Mouse (Mus musculus): ENCODE results near the gene Eogt. TPM values are rescaled to one million over a fixed set of nuclear protein-coding genes. Genes with fewer than 3 reads are reported as not detected.

The Eogt gene
- 26.8 and 28.2 TPM in 2 replicates for polyA plus RNA-seq (2014; fragmentation: Nextera tagmentation; extraction: Ambion mirVana)

DNA sequence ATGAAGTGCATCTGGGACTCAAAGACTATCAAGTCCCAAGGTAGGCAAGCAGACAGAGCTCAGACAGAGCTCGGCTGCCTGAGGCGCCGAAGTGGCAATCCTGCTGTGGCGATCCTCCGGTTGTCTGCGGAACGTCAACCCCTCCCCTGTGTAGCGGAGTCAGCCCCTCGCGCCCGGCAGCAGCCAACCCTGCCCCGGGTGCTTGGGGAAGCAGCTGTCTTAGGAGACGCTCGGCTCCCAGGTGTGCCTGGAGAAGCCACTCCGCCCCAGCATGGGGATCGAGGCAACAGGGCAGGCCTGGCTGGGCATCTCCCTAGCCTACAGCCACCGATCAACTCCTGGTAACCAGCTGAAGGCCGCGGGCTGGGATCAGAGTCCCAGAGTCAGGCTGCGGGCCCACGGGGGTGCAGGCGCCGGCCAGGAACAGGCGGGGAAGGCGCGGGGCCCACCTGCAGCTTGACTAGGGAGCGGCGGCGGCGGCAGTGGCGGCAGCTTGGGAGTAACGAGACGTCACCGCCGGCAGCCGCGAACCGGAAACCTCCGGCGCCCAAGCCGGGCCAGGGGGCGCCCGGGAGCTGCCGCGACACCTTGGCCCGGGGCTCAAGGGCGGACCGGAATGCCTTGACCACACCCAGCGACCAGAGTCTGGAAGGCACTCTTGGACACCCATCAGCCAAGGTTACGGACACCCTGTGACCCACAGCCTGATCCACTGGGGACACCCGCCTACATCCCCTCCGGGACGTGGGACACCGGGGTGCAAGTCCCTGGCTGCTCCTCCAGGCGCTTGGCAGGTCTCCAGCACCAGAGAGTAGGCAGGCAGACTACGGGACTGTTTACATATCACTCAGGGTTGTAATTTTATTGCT lies at the start of gene Eogt:
Gene Eogt, minus strand, starts transcription at position 800 of the 869 bp plus-strand sequence.
- Histone ChIP-seq H3K9ac (peak within 1 kb of the TSS; percentile 85), H3K36me3 (ENCODE audit: insufficient read depth) (peaks cover under 1% of the 10 kb centered on the region; the same call in 1 of the 2 replicates), H3K4me3 (ENCODE audit: low read depth, low read length) (peak within 1 kb of the TSS; percentile 67), H3K9me3 (ENCODE audit: low read depth, low read length) (no peaks in the 10 kb centered on the region), H3K27ac (ENCODE audit: low read depth) (peak within 1 kb of the TSS; percentile 83), H3K4me1 (ENCODE audit: insufficient read depth) (peaks cover 10% of the 10 kb centered on the region), H3K27me3 (ENCODE audit: insufficient read depth, low read length) (no peaks in the 10 kb centered on the region), H3K4me2 (peak within 1 kb of the TSS; percentile 99)
- peak; percentile 34; the same call in 1 of the 2 replicates for TF ChIP-seq CTCF (IDR thresholded peaks at IDR 0.05; ENCODE audit: low read depth)
- WGBS: under 1% methylated on average over 54 of the region's 56 CpGs
- DNase-seq: peak; percentile 88
- ATAC-seq (ENCODE audit: insufficient read depth): peak; percentile 84

DNA sequence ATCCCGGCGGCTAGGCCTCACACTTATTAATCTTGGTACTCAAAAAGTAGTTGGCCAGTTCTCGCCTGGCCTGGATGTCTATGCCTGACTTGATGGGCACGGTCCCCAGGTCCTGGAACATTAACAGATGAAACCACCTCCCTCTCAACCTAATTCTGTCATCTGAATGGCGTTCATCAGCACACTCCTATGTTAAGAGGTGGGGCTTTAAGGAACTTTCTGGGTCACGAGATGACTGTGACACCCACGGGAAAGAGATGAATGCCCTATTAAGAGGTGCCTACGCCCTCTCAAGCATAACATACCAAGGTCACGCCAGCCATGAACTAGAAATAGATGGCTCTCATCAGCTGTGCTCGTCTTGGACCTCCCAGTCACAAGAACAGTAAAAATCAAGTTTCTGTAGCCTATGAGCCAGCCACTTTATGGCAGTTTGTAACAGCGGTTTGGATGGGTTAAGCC lies 30.4 kb upstream of the Eogt start:
- no peaks in the 10 kb centered on the region for H3K9me3 ChIP-seq (ENCODE audit: low read depth, low read length)
- H3K36me3 ChIP-seq (ENCODE audit: insufficient read depth): peaks cover 23% of the 10 kb centered on the region
- H3K4me2 ChIP-seq: peak overlapping the region; percentile 78
- no peak; the same call in none of the 2 replicates for ATAC-seq (ENCODE audit: insufficient read depth)
- H3K27me3 ChIP-seq (ENCODE audit: insufficient read depth, low read length): no peaks in the 10 kb centered on the region
- no peak for TF ChIP-seq CTCF (IDR thresholded peaks at IDR 0.05; ENCODE audit: low read depth)
- 8% methylated on average over 11 of the region's 11 CpGs for WGBS
- H3K4me3 ChIP-seq (ENCODE audit: low read depth, low read length): peak overlapping the region; percentile 97
- H3K9ac ChIP-seq: peak overlapping the region; percentile 96
- DNase-seq: no peak
- 0 out of 2 replicates have a peak, but pooled peaks cover 3% of the 10 kb centered on the region for H3K4me1 ChIP-seq (ENCODE audit: insufficient read depth)
- peak overlapping the region; percentile 88 for H3K27ac ChIP-seq (ENCODE audit: low read depth)

DNA sequence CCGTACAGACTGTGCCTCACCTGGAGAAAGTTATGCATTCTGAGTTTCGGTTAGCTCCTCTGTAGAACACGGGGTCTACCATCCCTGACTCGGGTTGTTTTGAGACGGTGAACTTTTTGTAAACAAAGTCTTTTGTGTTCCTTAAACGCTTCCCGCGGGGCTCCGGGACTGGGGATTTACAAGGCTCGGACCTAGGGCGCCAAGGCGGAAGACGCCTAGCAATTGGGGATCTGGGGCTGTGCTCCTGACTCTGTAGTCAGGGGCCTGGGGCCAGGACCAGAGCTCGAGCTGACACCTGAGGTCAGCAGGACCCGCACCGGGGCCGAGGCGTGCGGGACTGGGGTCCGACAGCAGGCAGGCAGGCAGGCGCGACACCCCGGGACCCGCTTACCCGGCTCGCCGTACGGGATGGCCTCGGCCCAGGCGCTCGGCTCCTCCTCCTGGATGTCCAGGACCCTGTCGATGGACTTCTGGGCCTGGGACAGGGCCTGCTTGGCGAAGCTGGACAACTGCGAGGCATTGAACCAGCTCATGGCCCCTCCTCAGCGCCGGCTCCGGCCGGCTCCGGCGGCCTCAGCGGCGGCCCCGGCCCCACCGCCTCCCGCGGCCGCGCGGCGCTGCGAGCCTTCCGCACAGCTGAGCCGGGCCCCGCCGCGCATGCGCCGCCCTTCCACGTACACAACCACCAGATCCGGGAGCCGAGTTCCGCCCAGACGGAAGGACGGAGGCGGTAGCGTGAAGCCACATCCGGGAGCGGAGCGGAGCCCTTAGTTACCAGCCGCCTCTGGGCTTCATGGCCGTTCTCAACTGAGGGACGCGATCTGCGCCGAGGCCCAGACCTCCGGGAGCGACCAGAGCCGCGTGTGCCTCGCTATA lies 29.7 kb upstream of the Eogt start, which contains the start of gene Tmf1:
Gene Tmf1, minus strand, starts transcription at position 632 of the 876 bp plus-strand sequence.
- no peak for TF ChIP-seq CTCF (IDR thresholded peaks at IDR 0.05; ENCODE audit: low read depth)
- under 1% methylated on average over 80 of the region's 80 CpGs for WGBS
- Histone ChIP-seq H3K9ac (peak within 1 kb of the TSS; percentile 96), H3K9me3 (ENCODE audit: low read depth, low read length) (no peaks in the 10 kb centered on the region), H3K4me1 (ENCODE audit: insufficient read depth) (0 out of 2 replicates have a peak, but pooled peaks cover 3% of the 10 kb centered on the region), H3K4me2 (peak within 1 kb of the TSS; percentile 78), H3K27me3 (ENCODE audit: insufficient read depth, low read length) (no peaks in the 10 kb centered on the region), H3K36me3 (ENCODE audit: insufficient read depth) (peaks cover 19% of the 10 kb centered on the region), H3K27ac (ENCODE audit: low read depth) (peak within 1 kb of the TSS; percentile 88), H3K4me3 (ENCODE audit: low read depth, low read length) (peak within 1 kb of the TSS; percentile 97)
- ATAC-seq (ENCODE audit: insufficient read depth) (peak; percentile 99), DNase-seq (peak; percentile 98)

DNA sequence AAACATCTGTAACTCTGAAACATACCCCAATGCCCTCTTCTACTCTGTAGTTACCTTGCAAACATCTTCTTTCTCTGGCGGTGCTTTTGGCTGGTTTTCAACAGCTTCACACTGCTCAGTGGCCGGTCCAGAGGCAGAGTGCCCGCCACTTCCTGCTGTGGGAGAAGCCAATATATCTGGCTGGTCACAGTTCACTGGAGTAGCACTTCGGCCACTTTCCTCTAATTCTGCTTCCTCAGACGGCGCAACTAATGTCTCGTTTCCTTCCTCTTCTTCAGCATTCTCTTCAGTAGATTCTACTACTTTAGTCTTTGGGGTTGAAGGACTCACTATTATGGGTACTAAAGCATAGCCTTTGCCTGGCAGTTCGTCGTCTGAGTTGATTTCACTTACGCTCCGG lies 26.7 kb upstream of the Eogt start:
- no peak for TF ChIP-seq CTCF (IDR thresholded peaks at IDR 0.05; ENCODE audit: low read depth)
- ATAC-seq (ENCODE audit: insufficient read depth) (no peak), DNase-seq (no peak)
- Histone ChIP-seq H3K27me3 (ENCODE audit: insufficient read depth, low read length) (no peaks in the 10 kb centered on the region), H3K9me3 (ENCODE audit: low read depth, low read length) (no peaks in the 10 kb centered on the region), H3K4me3 (ENCODE audit: low read depth, low read length) (no peak overlapping the region), H3K36me3 (ENCODE audit: insufficient read depth) (peaks cover 42% of the 10 kb centered on the region), H3K4me1 (ENCODE audit: insufficient read depth) (0 out of 2 replicates have a peak, but pooled peaks cover 3% of the 10 kb centered on the region), H3K27ac (ENCODE audit: low read depth) (no peak overlapping the region), H3K4me2 (0 out of 2 replicates have a peak overlapping the region, but pooled peaks have one; percentile 4), H3K9ac (no peak overlapping the region)
- WGBS: 78% methylated on average over 11 of the region's 11 CpGs

DNA sequence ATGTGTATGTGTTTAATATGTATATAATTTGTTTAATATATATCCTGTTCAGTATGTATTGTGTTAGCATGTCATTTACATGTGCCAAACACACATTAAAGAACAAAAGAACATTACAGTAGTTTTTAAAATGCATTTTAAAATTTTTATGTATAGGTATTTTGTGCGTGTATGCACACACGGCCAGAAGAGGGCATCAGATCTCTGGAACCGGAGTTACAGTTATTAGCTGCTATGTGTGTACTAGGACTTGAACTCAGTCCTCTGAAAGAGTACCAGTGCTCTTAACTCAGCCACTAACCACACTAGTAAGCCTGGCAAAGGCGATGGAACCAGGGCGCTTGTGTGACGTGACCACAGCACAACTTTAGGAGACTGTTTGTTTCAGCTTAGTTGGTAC lies 1.2 kb upstream of the Eogt start:
- DNase-seq (peak; percentile 24), ATAC-seq (ENCODE audit: insufficient read depth) (no peak)
- peak; percentile 32; the same call in 1 of the 2 replicates for TF ChIP-seq CTCF (IDR thresholded peaks at IDR 0.05; ENCODE audit: low read depth)
- no peak overlapping the region for H3K27ac ChIP-seq (ENCODE audit: low read depth)
- H3K4me1 ChIP-seq (ENCODE audit: insufficient read depth): peaks cover 10% of the 10 kb centered on the region
- WGBS: 82% methylated on average over 6 of the region's 6 CpGs
- no peak overlapping the region for H3K4me2 ChIP-seq
- H3K4me3 ChIP-seq (ENCODE audit: low read depth, low read length): no peak overlapping the region
- no peaks in the 10 kb centered on the region for H3K9me3 ChIP-seq (ENCODE audit: low read depth, low read length)
- no peak overlapping the region for H3K9ac ChIP-seq
- H3K27me3 ChIP-seq (ENCODE audit: insufficient read depth, low read length): no peaks in the 10 kb centered on the region
- peaks cover 3% of the 10 kb centered on the region; the same call in 1 of the 2 replicates for H3K36me3 ChIP-seq (ENCODE audit: insufficient read depth)

DNA sequence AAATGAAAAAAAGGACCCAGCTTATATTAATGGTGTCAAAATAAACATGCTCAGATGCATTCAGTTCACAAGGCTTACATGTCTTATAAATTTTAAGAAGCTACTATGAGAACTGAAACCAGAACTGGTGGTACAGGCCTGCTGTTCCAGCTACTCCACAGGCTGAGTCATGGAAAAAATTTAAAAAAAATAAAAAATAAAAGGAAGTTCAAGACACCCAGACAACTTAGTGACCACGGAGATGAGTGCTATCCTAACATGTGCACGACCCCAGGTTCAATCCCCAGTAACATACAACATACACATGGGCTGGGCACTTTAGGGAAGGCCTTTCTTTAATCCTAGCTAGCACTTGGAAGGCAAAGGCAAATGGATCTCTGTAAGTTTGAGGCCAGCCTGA lies 739 bp upstream of the Eogt start:
- Histone ChIP-seq H3K9ac (no peak overlapping the region), H3K27ac (ENCODE audit: low read depth) (no peak overlapping the region), H3K27me3 (ENCODE audit: insufficient read depth, low read length) (no peaks in the 10 kb centered on the region), H3K36me3 (ENCODE audit: insufficient read depth) (peaks cover 3% of the 10 kb centered on the region; the same call in 1 of the 2 replicates), H3K4me2 (no peak overlapping the region; the same call in 1 of the 2 replicates), H3K9me3 (ENCODE audit: low read depth, low read length) (no peaks in the 10 kb centered on the region), H3K4me1 (ENCODE audit: insufficient read depth) (peaks cover 10% of the 10 kb centered on the region), H3K4me3 (ENCODE audit: low read depth, low read length) (no peak overlapping the region)
- DNase-seq (no peak), ATAC-seq (ENCODE audit: insufficient read depth) (no peak)
- 67% methylated on average over 2 of the region's 2 CpGs for WGBS
- TF ChIP-seq CTCF (IDR thresholded peaks at IDR 0.05; ENCODE audit: low read depth): no peak
